Mouse (Mus musculus) limb, embryonic 12.5 days (tissue): Measurements from ENCODE around the gene Cd68. TPM values are rescaled to one million over a fixed set of nuclear protein-coding genes. Genes with fewer than 3 reads are reported as not detected.
A peak's percentile ranks its signal among the peaks of the same experiment; 100 is the strongest.

ENCODE experiments used
- ATAC-seq: fragments of 200-750 bp; cut with Nextera tagmentation; 2 replicates; pipeline ENCODE4 v1.8.0; 2017; ENCODE audit warnings: low read depth, moderate TSS enrichment; ENCODE audit not compliant: insufficient number of reproducible peaks, insufficient read depth, low FRiP score, low TSS enrichment
- H3K27ac ChIP-seq: fragments of 300-500 bp; sonication (generic); 2 replicates; pipeline ENCODE4 v1.5.1; 2016; ENCODE audit warnings: mild to moderate bottlenecking, moderate library complexity
- H3K27me3 ChIP-seq: fragments of 300-500 bp; sonication (generic); 2 replicates; pipeline ENCODE4 v1.6.1; 2016; ENCODE audit warnings: mild to moderate bottlenecking, moderate library complexity
- H3K36me3 ChIP-seq: fragments of 300-500 bp; sonication (generic); 2 replicates; pipeline ENCODE4 v1.6.1; 2016; ENCODE audit warnings: mild to moderate bottlenecking, moderate library complexity
- H3K4me1 ChIP-seq: fragments of 300-500 bp; sonication (generic); replicated peaks from 2 replicates; pipeline ENCODE4 v1.6.1; 2016
- H3K4me2 ChIP-seq: fragments of 300-500 bp; sonication (generic); 2 replicates; pipeline ENCODE4 v1.6.1; 2016; ENCODE audit warnings: mild to moderate bottlenecking, moderate library complexity
- H3K4me3 ChIP-seq: fragments of 300-500 bp; sonication (generic); replicated peaks from 2 replicates; pipeline ENCODE4 v1.5.1; 2016; ENCODE audit warnings: mild to moderate bottlenecking
- H3K9ac ChIP-seq: fragments of 300-500 bp; sonication (generic); replicated peaks from 2 replicates; pipeline ENCODE4 v1.6.1; 2016; ENCODE audit warnings: mild to moderate bottlenecking, moderate library complexity
- H3K9me3 ChIP-seq: fragments of 300-500 bp; sonication (generic); 2 replicates; pipeline ENCODE4 v1.6.1; 2016; ENCODE audit warnings: mild to moderate bottlenecking, moderate library complexity
- WGBS: fragments of 180-500 bp; shearing (Covaris S2); methylation state at CpG from one replicate; pipeline ENCODE4 v1.1.7; 2016; 5-methylcytosine and 5-hydroxymethylcytosine counted together
- polyA plus RNA-seq: library from polyadenylated mRNA; unstranded; fragments of >200 nt; fragmentation: Nextera tagmentation; extraction: Ambion mirVana; gene quantifications from 2 replicates; pipeline ENCODE4 v1.2.1, GENCODE M21; 2016

The Cd68 gene
- 5.9 and 8.0 TPM in 2 replicates for polyA plus RNA-seq

DNA sequence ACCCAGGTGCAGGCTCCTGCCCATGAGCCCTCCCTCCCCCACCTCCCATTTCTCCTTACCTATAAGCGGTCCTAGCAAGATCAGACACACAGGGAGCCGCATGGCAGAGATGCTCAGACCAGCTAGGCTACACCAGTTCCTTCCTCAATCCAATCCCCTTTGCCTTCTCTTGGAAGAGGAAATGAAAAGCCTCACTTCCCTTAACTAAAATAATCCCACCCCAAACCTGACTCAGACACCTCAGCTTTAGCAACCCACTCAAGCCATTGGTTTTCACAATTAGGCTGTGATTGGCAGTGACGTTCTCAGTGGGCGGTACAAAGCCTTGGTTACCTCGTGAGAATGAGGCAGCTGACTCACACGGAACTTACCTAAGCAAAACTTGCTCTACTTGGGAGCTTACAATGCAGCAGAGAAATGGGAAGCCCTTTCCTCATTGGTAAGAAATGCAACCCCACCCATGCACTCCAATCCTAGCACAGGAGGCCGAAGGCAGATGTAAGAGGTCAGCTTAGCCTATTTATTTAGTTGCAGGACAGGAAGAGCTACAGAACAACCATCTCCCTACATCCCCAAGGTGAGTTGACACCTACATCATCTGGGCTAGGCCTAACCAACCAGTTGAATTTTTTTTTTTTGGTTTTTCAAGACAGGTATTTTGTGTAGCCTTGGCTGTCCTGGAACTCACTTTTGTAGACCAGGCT is at the start of gene Cd68:
Gene Cd68 (minus strand): TSS at position 193 of the 704 bp plus-strand sequence.
- Histone ChIP-seq H3K4me2 (no peak within 1 kb of the TSS), H3K4me1 (peaks cover 32% of the 10 kb centered on the region), H3K27ac (peak within 1 kb of the TSS; percentile 50; the same call in 1 of the 2 replicates), H3K4me3 (peak within 1 kb of the TSS; percentile 12), H3K9ac (no peak within 1 kb of the TSS), H3K9me3 (no peaks in the 10 kb centered on the region), H3K36me3 (peaks cover 72% of the 10 kb centered on the region), H3K27me3 (no peaks in the 10 kb centered on the region)
- 30% methylated on average over 7 of the region's 7 CpGs for WGBS
- no peak for ATAC-seq

DNA sequence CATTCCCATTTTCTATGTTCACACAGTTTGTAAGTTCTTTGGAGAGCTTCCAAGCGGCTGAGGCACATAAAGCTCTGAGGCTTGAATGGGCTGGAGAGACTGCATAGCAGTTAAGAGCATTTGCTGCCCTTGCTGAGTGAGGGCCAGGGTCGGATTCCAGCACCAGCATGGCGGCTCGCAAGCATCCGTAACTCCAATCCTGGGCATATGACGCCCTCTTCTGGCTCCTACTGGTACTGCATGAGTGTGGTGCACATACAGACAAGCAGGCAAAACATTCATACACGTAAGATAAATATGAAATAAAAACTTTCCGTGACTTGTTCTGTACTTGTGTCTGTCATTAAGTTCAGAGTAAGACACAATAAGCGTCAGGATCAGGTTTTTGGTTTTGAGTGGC is 49.5 kb upstream of the Cd68 start:
- Histone ChIP-seq H3K27me3 (no peaks in the 10 kb centered on the region), H3K4me1 (peaks cover 17% of the 10 kb centered on the region), H3K4me2 (no peak overlapping the region), H3K4me3 (no peak overlapping the region), H3K9me3 (no peaks in the 10 kb centered on the region; the same call in 1 of the 2 replicates), H3K36me3 (no peaks in the 10 kb centered on the region), H3K27ac (peak overlapping the region; percentile 68; the same call in 1 of the 2 replicates), H3K9ac (no peak overlapping the region)
- WGBS, result 57% methylated on average over 9 of the region's 9 CpGs
- no peak for ATAC-seq

DNA sequence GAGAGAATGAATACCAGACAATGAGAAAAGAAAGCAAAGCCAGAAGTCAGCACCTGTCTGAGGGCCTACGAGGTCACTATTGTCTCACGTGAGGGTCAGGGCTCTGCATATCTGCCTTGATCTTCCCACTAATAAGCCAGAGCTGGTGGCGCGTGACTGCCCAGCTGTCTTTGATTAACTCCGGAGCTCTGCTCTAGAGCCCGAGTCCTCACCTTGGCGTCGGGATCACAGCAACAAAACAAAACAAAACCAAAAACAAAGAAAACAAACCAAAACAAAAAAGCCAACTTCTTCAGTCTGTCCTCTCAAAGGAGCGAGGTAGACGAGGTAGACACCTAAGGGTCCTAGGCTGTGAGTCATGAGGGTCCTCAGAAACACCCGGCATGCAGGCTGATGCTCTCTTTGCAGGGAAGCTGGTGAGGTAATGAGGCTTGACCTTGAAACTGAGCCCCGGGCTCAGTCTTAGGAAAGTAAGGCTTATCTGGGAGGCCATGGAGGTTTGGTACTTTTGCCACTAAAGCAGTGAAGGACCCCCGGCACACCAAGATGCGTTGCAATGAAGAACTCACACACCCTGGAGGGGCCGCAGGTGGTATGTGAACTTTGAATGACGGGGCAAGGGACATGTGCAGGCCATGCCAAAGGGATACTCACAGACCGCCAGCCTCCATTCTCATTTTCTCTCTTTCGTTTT is 48.8 kb upstream of the Cd68 start:
- H3K9ac ChIP-seq, result no peak overlapping the region
- no peaks in the 10 kb centered on the region for H3K36me3 ChIP-seq
- H3K4me1 ChIP-seq, result peaks cover 19% of the 10 kb centered on the region
- peak overlapping the region; percentile 68 for H3K27ac ChIP-seq
- 37% methylated on average over 18 of the region's 18 CpGs for WGBS
- H3K9me3 ChIP-seq, result no peaks in the 10 kb centered on the region; the same call in 1 of the 2 replicates
- peak overlapping the region; percentile 24 for H3K4me2 ChIP-seq
- ATAC-seq, result no peak
- no peak overlapping the region for H3K4me3 ChIP-seq
- H3K27me3 ChIP-seq, result no peaks in the 10 kb centered on the region

DNA sequence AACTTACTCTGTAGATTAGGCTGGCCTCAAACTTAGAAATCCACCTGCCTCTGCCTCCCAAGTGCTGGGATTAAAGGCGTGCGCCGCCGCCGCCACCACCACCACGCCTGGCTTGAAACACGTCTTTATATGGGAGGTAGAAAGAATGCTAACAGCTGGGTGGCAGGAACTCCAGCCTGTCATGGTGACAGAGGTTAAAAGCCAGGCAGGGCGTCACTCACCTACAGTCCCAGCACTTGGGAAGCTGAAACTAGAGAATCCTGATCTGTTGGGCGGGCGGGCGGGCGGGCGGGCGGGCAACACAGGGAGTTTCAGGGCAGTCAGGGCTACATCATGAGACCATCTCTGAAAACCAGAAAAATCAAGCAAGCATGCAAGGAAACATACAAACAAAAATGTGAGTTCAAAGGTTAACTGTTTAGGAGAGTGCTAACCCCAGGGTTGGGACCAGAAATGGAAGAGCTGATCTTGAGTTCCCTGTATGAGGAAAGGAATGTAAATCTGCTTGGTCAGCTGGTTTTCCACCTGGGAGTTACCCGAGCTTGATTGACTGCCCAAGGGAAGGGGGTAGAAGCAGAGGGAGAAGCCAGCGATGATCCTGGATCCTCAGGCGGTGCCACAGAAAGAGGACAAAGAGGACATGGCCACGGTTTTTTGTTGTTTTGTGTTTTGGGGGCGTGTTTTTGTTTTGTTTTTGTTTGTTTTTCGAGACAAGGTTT is 47.2 kb upstream of the Cd68 start:
- ATAC-seq, result no peak

DNA sequence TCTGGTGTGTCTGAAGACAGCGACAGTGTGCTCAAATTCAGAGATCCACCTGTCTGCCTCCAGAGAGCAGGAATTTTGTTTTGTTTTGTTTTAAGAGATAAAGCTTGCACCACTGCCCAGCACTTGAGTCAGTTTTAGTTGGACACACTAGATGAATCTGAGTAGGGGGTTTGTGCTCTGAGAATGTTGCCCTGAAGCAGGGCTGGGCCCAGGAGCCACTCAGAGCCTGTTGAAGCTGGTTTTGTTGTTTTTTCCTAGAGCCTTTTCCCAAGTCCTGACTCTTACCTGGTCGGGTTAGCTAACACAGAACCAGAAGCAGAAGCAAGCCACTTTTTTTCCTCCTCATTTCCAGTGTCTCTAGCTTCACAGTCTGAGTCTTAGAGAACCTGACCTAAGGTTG is 45.1 kb upstream of the Cd68 start:
- Histone ChIP-seq H3K4me1 (peaks cover 32% of the 10 kb centered on the region), H3K4me2 (no peak overlapping the region), H3K27me3 (no peaks in the 10 kb centered on the region), H3K9me3 (no peaks in the 10 kb centered on the region; the same call in 1 of the 2 replicates), H3K27ac (no peak overlapping the region), H3K4me3 (no peak overlapping the region), H3K9ac (no peak overlapping the region), H3K36me3 (no peaks in the 10 kb centered on the region)
- WGBS, result 78% methylated on average over 2 of the region's 2 CpGs
- ATAC-seq, result no peak

More for the DNA sequence above, 47.2 kb upstream of the Cd68 start:
- no peaks in the 10 kb centered on the region for H3K36me3 ChIP-seq
- no peaks in the 10 kb centered on the region; the same call in 1 of the 2 replicates for H3K9me3 ChIP-seq
- no peak overlapping the region for H3K9ac ChIP-seq
- H3K27me3 ChIP-seq, result no peaks in the 10 kb centered on the region
- 82% methylated on average over 20 of the region's 20 CpGs for WGBS
- H3K4me1 ChIP-seq, result peaks cover 30% of the 10 kb centered on the region
- H3K4me3 ChIP-seq, result no peak overlapping the region
- no peak overlapping the region for H3K27ac ChIP-seq
- no peak overlapping the region for H3K4me2 ChIP-seq

DNA sequence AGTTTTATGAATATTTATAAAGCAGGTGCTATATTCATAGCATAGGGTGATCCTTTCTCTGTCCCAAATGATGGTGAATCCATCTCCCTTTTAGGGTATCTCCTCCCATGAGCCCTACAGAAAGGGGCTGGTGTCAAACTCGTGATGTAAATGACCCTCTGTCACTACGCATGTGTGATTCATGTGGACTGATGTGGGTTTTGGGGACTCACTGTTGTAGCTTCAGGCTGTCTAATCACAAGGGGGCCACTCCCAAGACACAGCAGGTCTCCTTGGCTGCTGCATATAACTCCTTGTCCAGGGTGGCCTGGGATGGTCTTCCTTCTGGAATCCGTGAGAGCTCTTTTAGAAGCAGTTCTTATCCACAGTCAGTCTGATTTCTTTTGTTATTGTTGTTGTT is 44.5 kb upstream of the Cd68 start:
- ATAC-seq, result no peak
- H3K4me3 ChIP-seq, result no peak overlapping the region
- WGBS, result 87% methylated on average over 3 of the region's 3 CpGs
- no peak overlapping the region for H3K9ac ChIP-seq
- no peaks in the 10 kb centered on the region; the same call in 1 of the 2 replicates for H3K9me3 ChIP-seq
- H3K4me1 ChIP-seq, result peaks cover 28% of the 10 kb centered on the region
- no peaks in the 10 kb centered on the region for H3K27me3 ChIP-seq
- no peaks in the 10 kb centered on the region for H3K36me3 ChIP-seq
- no peak overlapping the region for H3K4me2 ChIP-seq
- H3K27ac ChIP-seq, result no peak overlapping the region

DNA sequence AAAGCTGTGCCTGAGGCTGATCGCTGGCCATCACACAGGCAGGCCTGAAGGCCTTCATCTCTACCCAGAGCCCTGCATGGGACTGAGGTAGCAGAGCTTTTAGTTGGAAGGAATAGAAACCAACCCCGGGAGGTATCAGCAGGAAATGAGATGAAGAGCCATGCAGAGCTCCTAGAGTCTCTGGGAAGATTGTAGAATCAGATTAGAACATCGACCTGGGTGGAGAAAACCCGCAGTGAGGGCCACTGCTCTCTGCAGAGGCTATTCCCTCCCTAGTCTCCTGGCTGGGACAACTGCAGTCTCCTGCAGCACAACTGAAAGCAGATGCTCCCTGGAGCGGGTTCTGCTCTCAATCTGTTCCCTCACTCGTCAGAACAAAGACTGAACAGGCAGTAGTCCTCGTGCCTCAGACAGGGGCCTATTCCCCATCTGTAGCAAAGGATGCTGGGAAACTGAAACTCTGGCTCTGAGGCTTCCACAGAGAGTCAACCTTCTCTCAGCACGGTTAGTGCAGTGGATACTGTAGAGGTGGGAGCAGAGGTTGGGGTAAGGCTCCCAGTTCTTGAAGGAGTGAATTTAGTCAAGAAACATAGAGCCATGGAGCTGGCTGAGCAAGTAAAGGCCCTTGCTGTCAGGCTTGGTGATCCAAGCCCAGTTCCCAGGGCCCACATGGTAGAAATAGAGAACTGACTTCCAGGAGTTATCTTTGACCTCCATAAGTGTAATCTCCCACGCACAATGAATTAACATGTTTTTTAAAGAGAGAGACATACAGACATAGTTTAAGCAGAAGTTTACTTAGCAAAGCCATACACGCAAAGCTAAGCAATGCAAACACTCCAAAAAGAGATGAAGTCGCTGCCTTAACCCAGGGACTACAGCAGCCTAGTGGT is 43.8 kb upstream of the Cd68 start:
- 52% methylated on average over 11 of the region's 11 CpGs for WGBS
- Histone ChIP-seq H3K27ac (0 out of 2 replicates have a peak overlapping the region, but pooled peaks have one; percentile 7), H3K9ac (peak overlapping the region; percentile 40; the same call in 1 of the 2 replicates)

DNA sequence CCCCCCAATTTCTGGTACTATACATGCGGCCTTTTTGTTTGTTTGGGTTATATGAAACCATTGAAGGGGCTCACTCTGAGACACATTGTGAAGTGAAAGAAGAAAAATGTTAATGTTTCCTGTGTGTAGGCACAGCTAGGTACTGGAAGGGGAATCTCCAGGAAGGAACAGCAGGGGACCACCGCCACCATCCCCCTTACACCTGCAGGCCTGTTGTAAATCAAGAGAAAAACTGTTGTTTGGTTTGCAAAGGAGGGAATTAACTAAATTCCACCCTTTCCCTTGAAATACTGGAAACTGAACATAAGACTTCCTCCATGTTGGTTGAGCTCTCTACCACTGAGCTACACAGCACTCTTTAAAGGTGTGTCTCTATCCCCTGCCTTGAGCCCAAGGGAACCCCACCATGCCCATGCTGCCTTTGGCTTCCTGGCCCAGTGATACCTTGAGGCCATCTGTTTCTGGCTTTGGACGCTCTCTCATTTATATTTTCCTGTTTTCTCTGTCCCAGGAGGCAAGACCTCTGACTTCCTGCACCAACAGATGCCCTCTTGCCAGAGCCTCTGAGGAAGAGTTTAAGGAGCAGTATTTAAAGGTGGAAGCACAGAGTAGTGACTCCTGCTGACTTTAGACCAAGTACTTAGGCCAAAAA is 42.8 kb upstream of the Cd68 start:
- 0 out of 2 replicates have a peak overlapping the region, but pooled peaks have one; percentile 3 for H3K27ac ChIP-seq

More for the DNA sequence above, 43.8 kb upstream of the Cd68 start:
- Histone ChIP-seq H3K9me3 (no peaks in the 10 kb centered on the region), H3K4me2 (no peak overlapping the region), H3K4me3 (no peak overlapping the region), H3K27me3 (no peaks in the 10 kb centered on the region), H3K4me1 (peaks cover 26% of the 10 kb centered on the region), H3K36me3 (no peaks in the 10 kb centered on the region)
- no peak for ATAC-seq

DNA sequence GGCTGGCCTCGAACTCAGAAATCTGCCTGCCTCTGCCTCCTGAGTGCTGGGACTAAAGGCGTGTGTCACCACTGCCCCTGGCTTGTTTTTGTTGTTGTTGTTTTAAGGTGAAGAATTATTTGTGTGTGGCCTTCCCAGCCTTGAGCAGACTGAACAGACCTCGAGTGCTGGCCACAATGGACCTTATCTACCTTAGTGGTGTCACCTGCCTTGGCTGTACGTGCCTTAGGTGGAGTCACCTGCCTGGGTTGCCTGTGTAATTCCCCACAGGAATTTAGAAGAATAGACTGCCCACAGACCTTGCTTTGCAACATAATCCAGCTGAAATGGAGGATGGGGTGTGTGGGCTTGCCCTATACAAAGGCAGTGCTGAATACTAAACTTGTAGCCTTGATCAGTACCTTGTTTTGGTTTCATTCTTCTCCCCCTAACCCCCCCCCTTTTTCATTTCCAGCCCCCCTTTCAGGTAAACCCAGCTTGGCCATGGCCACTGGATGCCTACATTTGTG is 42.0 kb upstream of the Cd68 start:
- Histone ChIP-seq H3K27ac (no peak overlapping the region), H3K4me2 (no peak overlapping the region), H3K9ac (no peak overlapping the region), H3K4me3 (no peak overlapping the region), H3K9me3 (no peaks in the 10 kb centered on the region), H3K4me1 (peaks cover 19% of the 10 kb centered on the region), H3K36me3 (no peaks in the 10 kb centered on the region), H3K27me3 (no peaks in the 10 kb centered on the region)
- WGBS, result 86% methylated on average over 4 of the region's 4 CpGs
- no peak for ATAC-seq

More for the DNA sequence above, 42.8 kb upstream of the Cd68 start:
- no peaks in the 10 kb centered on the region for H3K27me3 ChIP-seq
- H3K36me3 ChIP-seq, result no peaks in the 10 kb centered on the region
- no peaks in the 10 kb centered on the region for H3K9me3 ChIP-seq
- WGBS, result 60% methylated on average over 3 of the region's 3 CpGs
- H3K4me2 ChIP-seq, result no peak overlapping the region
- no peak overlapping the region for H3K9ac ChIP-seq
- peaks cover 19% of the 10 kb centered on the region for H3K4me1 ChIP-seq
- H3K4me3 ChIP-seq, result no peak overlapping the region
- no peak for ATAC-seq

DNA sequence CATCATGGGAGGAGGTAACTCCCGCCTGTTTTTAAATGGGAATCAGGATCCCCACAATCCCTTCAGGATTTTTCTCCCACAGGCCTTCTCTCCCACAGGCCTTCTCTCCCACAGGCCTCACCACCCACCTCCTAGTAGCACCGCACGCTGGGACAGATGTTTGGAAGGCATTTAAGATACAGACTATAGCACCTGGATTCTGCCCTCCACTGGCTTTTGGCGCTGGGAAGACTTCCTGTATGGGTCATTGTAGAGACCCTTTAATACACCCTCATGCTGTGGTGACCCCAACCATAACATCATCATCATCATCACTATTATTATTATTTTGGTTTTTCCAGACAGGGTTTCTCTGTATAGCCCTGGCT is 41.5 kb upstream of the Cd68 start:
- 80% methylated on average over 4 of the region's 4 CpGs for WGBS
- Histone ChIP-seq H3K9me3 (no peaks in the 10 kb centered on the region), H3K4me3 (no peak overlapping the region), H3K4me2 (no peak overlapping the region), H3K36me3 (no peaks in the 10 kb centered on the region), H3K4me1 (peaks cover 19% of the 10 kb centered on the region), H3K27ac (no peak overlapping the region), H3K27me3 (no peaks in the 10 kb centered on the region), H3K9ac (no peak overlapping the region)
- no peak for ATAC-seq
